In genomic region chr7:101232716-101233115, GRCm38 (mm10) we compare ENCODE assay signal across 19 mouse cellular contexts.
"Had no signal": no experiment of that assay in that cellular context is flagged by ENCODE, and none has a peak within 500 bp of the region (broad histone marks: within the 10 kb centered on the region; RNA-seq: fewer than 3 reads in every experiment).

No protein-coding gene starts in this region.

- H3K27me3 ChIP-seq: kidney, embryonic 15.5 days; limb, embryonic 15.5 days; liver, embryonic 13.5 days; lung, embryonic 15.5 days; megakaryocyte, embryonic 14.5 days; stomach, embryonic 15.5 days had no signal

- H3K4me1 ChIP-seq: limb, embryonic 15.5 days; lung, embryonic 15.5 days; stomach, embryonic 15.5 days had no signal

- H3K4me2 ChIP-seq: kidney, embryonic 15.5 days; limb, embryonic 15.5 days; liver, embryonic 13.5 days; lung, embryonic 15.5 days; stomach, embryonic 15.5 days had no signal

- H3K4me3 ChIP-seq: kidney, embryonic 15.5 days; limb, embryonic 15.5 days; liver, embryonic 13.5 days; lung, embryonic 15.5 days; megakaryocyte, embryonic 14.5 days; stomach, embryonic 15.5 days had no signal

- ATAC-seq: intestine, embryonic 16.5 days; liver, postnatal 0 days had no signal

- H3K9me3 ChIP-seq: kidney, embryonic 15.5 days; limb, embryonic 15.5 days; liver, embryonic 13.5 days; lung, embryonic 15.5 days; megakaryocyte, embryonic 14.5 days; stomach, embryonic 15.5 days had no signal

- DNase-seq: kidney, adult 2 months; kidney, postnatal 14 days; layer of hippocampus, adult 9-11 months; layer of hippocampus, postnatal 36 days; liver, embryonic 13.5 days; liver, postnatal 0 days; lung, postnatal 14 days; midbrain, embryonic 14.5 days; right cerebral cortex, postnatal 4 days; spleen, adult 18-20 months; thymus, adult 2 months; thymus, postnatal 25 days had no signal

- H3K36me3 ChIP-seq: liver, embryonic 13.5 days; stomach, embryonic 15.5 days had no signal

- H3K27ac ChIP-seq: kidney, embryonic 15.5 days; limb, embryonic 15.5 days; liver, embryonic 13.5 days; lung, embryonic 15.5 days; macrophage; stomach, embryonic 15.5 days had no signal

- H3K9ac ChIP-seq: kidney, embryonic 15.5 days; limb, embryonic 15.5 days; liver, embryonic 13.5 days; liver, postnatal 0 days; lung, embryonic 15.5 days; stomach, embryonic 15.5 days had no signal
